Mouse (Mus musculus): ENCODE data around the gene Nfyb. TPM values are rescaled to one million over a fixed set of nuclear protein-coding genes. Genes with fewer than 3 reads are reported as not detected.
A peak's percentile ranks its signal among the peaks of the same experiment; 100 is the strongest.

The Nfyb gene
- polyA plus RNA-seq, 1 experiment, result 9.1 TPM

GRCm38 (mm10) chr10:82762756-82763681, 925 bp downstream of the Nfyb start:
- peaks cover 55% of the 10 kb centered on the region for H3K4me1 ChIP-seq
- no peak for TF ChIP-seq GATA1 (IDR thresholded peaks at IDR 0.05; ENCODE audit: borderline replicate concordance, low read length)

GRCm38 (mm10) chr10:82761037-82761811, 2.7 kb downstream of the Nfyb start:
- peaks cover 54% of the 10 kb centered on the region for H3K36me3 ChIP-seq (replicated peaks; ENCODE audit: low read length)
- TF ChIP-seq FLI1 (IDR thresholded peaks at IDR 0.05; ENCODE audit: low read length) (no peak), GATA1 (IDR thresholded peaks at IDR 0.05; ENCODE audit: borderline replicate concordance, low read length) (no peak)
- H3K4me3 ChIP-seq (replicated peaks), result peak overlapping the region; percentile 38
- H3K4me1 ChIP-seq, result peaks cover 68% of the 10 kb centered on the region
- no peaks in the 10 kb centered on the region for H3K27me3 ChIP-seq (replicated peaks)
- no peaks in the 10 kb centered on the region for H3K9me3 ChIP-seq

More at GRCm38 (mm10) chr10:82762756-82763681, 925 bp downstream of the Nfyb start:
- H3K4me3 ChIP-seq (replicated peaks), result peak overlapping the region; percentile 93
- no peaks in the 10 kb centered on the region for H3K27me3 ChIP-seq (replicated peaks)
- no peaks in the 10 kb centered on the region for H3K9me3 ChIP-seq
- H3K36me3 ChIP-seq (replicated peaks; ENCODE audit: low read length), result peaks cover 36% of the 10 kb centered on the region

GRCm38 (mm10) chr10:82759706-82760105, 4.2 kb downstream of the Nfyb start:
- Histone ChIP-seq H3K9me3 (no peaks in the 10 kb centered on the region), H3K36me3 (replicated peaks; ENCODE audit: low read length) (peaks cover 69% of the 10 kb centered on the region), H3K27me3 (replicated peaks) (no peaks in the 10 kb centered on the region), H3K4me3 (replicated peaks) (peak overlapping the region; percentile 10), H3K4me1 (peaks cover 66% of the 10 kb centered on the region)
- TF ChIP-seq FLI1 (IDR thresholded peaks at IDR 0.05; ENCODE audit: low read length) (no peak), GATA1 (IDR thresholded peaks at IDR 0.05; ENCODE audit: borderline replicate concordance, low read length) (no peak)

- Histone ChIP-seq H3K36me3 (replicated peaks; ENCODE audit: low read length) (peaks cover 78% of the 10 kb centered on the region), H3K27me3 (replicated peaks) (no peaks in the 10 kb centered on the region), H3K9me3 (no peaks in the 10 kb centered on the region), H3K4me3 (replicated peaks) (no peak overlapping the region), H3K4me1 (peaks cover 60% of the 10 kb centered on the region)
- TF ChIP-seq GATA1 (IDR thresholded peaks at IDR 0.05; ENCODE audit: borderline replicate concordance, low read length), result no peak
- TF ChIP-seq FLI1 (IDR thresholded peaks at IDR 0.05; ENCODE audit: low read length), result no peak
These were observed 5.1 kb downstream of the Nfyb start for GRCm38 (mm10) chr10:82758878-82759277.

- H3K9me3 ChIP-seq, result no peaks in the 10 kb centered on the region
- no peak overlapping the region for H3K4me3 ChIP-seq (replicated peaks)
- no peaks in the 10 kb centered on the region for H3K27me3 ChIP-seq (replicated peaks)
- peaks cover 83% of the 10 kb centered on the region for H3K36me3 ChIP-seq (replicated peaks; ENCODE audit: low read length)
- TF ChIP-seq FLI1 (IDR thresholded peaks at IDR 0.05; ENCODE audit: low read length) (no peak), GATA1 (IDR thresholded peaks at IDR 0.05; ENCODE audit: borderline replicate concordance, low read length) (no peak)
- H3K4me1 ChIP-seq, result peaks cover 60% of the 10 kb centered on the region
These were observed 5.6 kb downstream of the Nfyb start for GRCm38 (mm10) chr10:82758368-82758767.

- peaks cover 93% of the 10 kb centered on the region for H3K36me3 ChIP-seq (replicated peaks; ENCODE audit: low read length)
- no peak overlapping the region for H3K4me3 ChIP-seq (replicated peaks)
- TF ChIP-seq GATA1 (IDR thresholded peaks at IDR 0.05; ENCODE audit: borderline replicate concordance, low read length) (no peak), FLI1 (IDR thresholded peaks at IDR 0.05; ENCODE audit: low read length) (no peak)
- no peaks in the 10 kb centered on the region for H3K27me3 ChIP-seq (replicated peaks)
- H3K4me1 ChIP-seq, result peaks cover 54% of the 10 kb centered on the region
- no peaks in the 10 kb centered on the region for H3K9me3 ChIP-seq
These were observed 6.6 kb downstream of the Nfyb start for GRCm38 (mm10) chr10:82757341-82757740.

GRCm38 (mm10) chr10:82756466-82756865, 7.5 kb downstream of the Nfyb start:
- no peak for TF ChIP-seq GATA1 (IDR thresholded peaks at IDR 0.05; ENCODE audit: borderline replicate concordance, low read length)
- H3K4me1 ChIP-seq, result peaks cover 47% of the 10 kb centered on the region
- H3K36me3 ChIP-seq (replicated peaks; ENCODE audit: low read length), result peaks cover 100% of the 10 kb centered on the region

GRCm38 (mm10) chr10:82755213-82755890, 8.6 kb downstream of the Nfyb start:
- Histone ChIP-seq H3K4me1 (peaks cover 45% of the 10 kb centered on the region), H3K4me3 (replicated peaks) (no peak overlapping the region), H3K27me3 (replicated peaks) (no peaks in the 10 kb centered on the region), H3K36me3 (replicated peaks; ENCODE audit: low read length) (peaks cover 100% of the 10 kb centered on the region), H3K9me3 (no peaks in the 10 kb centered on the region)
- TF ChIP-seq FLI1 (IDR thresholded peaks at IDR 0.05; ENCODE audit: low read length) (no peak), GATA1 (IDR thresholded peaks at IDR 0.05; ENCODE audit: borderline replicate concordance, low read length) (no peak)

More at GRCm38 (mm10) chr10:82756466-82756865, 7.5 kb downstream of the Nfyb start:
- no peaks in the 10 kb centered on the region for H3K27me3 ChIP-seq (replicated peaks)
- no peak overlapping the region for H3K4me3 ChIP-seq (replicated peaks)
- H3K9me3 ChIP-seq, result no peaks in the 10 kb centered on the region

GRCm38 (mm10) chr10:82754642-82755041, 9.3 kb downstream of the Nfyb start:
- no peak for TF ChIP-seq FLI1 (IDR thresholded peaks at IDR 0.05; ENCODE audit: low read length)
- TF ChIP-seq GATA1 (IDR thresholded peaks at IDR 0.05; ENCODE audit: borderline replicate concordance, low read length), result no peak
- Histone ChIP-seq H3K4me1 (peaks cover 41% of the 10 kb centered on the region), H3K27me3 (replicated peaks) (no peaks in the 10 kb centered on the region), H3K9me3 (no peaks in the 10 kb centered on the region), H3K4me3 (replicated peaks) (no peak overlapping the region), H3K36me3 (replicated peaks; ENCODE audit: low read length) (peaks cover 100% of the 10 kb centered on the region)

All from megakaryocyte, embryonic 14.5 days (primary cell).